Mouse (Mus musculus) left cerebral cortex, adult 18-20 months (tissue): ENCODE data around the gene Nek11. TPM values are rescaled to one million over a fixed set of nuclear protein-coding genes. Genes with fewer than 3 reads are reported as not detected.
"Not testable (repeated sequence)": the region's sequence is repeated elsewhere in the genome, so short reads cannot be mapped to it uniquely, and the experiment has no call there.

Experiments used
- DNase-seq, 2 experiments: peaks; one replicate each; pipeline ENCODE4 v3.0.0; 2021 to 2022; ENCODE audit warnings: low spot score in 2 of 2, mixed read lengths in 1 of 2
- total RNA-seq, 2 experiments: library from RNA; stranded (reverse); gene quantifications; 2 replicates each; pipeline ENCODE4 v1.2.3; 2021

Gene Nek11
- total RNA-seq, 2 experiments from 2014 or later, result 1.5 to 1.7 TPM

- DNase-seq, result no peak
These were observed 212.9 kb downstream of the Nek11 start for GRCm38 (mm10) chr9:105182392-105182791.

GRCm38 (mm10) chr9:105144992-105145391 lies 250.3 kb downstream of the Nek11 start, which contains the start of gene 1700080E11Rik:
Gene 1700080E11Rik (minus strand): TSS chr9:105145092.
- no peak for DNase-seq

- DNase-seq, result no peak
These were observed 256.1 kb downstream of the Nek11 start for GRCm38 (mm10) chr9:105139204-105139603.

- no peak for DNase-seq
These were observed 258.9 kb downstream of the Nek11 start for GRCm38 (mm10) chr9:105136404-105136803.

- DNase-seq, result no peak
These were observed 260.8 kb downstream of the Nek11 start for GRCm38 (mm10) chr9:105134536-105134935.

- no peak for DNase-seq
These were observed 263.3 kb downstream of the Nek11 start for GRCm38 (mm10) chr9:105132002-105132367.

- DNase-seq, result peak; percentile 83 to 90
These were observed 263.9 kb downstream of the Nek11 start, which contains the start of gene Nudt16 for GRCm38 (mm10) chr9:105131253-105132001. Gene Nudt16 (minus strand): TSS chr9:105131824.

GRCm38 (mm10) chr9:105130331-105130730 lies 265.0 kb downstream of the Nek11 start:
- no peak for DNase-seq

GRCm38 (mm10) chr9:105125206-105125605 lies 270.1 kb downstream of the Nek11 start:
- DNase-seq, result not testable (repeated sequence)

Other genes starting within 250 kb of the Nek11 start
- 10 to 100 TPM in 1 of 2 experiments, 1 to 10 TPM in 1; 8.4 to 10.4 TPM for gene Aste1, start 132 bp downstream of the Nek11 start, total RNA-seq
- gene Atp2c1, start 131.8 kb upstream of the Nek11 start, total RNA-seq, result 100 to 1,000 TPM; 202 to 204 TPM
- 10 to 100 TPM; 41.2 to 47.9 TPM for gene Pik3r4, start 247.5 kb upstream of the Nek11 start, total RNA-seq